Mouse (Mus musculus) cerebellum, postnatal 25 days (tissue): Measurements from ENCODE around the gene Eya2.

Source experiments
- DNase-seq, 2 experiments: peaks; one replicate each; pipeline ENCODE4 v3.0.0; 2021; ENCODE audit warnings: mixed read lengths in 2 of 2

Eya2 gene

DNA sequence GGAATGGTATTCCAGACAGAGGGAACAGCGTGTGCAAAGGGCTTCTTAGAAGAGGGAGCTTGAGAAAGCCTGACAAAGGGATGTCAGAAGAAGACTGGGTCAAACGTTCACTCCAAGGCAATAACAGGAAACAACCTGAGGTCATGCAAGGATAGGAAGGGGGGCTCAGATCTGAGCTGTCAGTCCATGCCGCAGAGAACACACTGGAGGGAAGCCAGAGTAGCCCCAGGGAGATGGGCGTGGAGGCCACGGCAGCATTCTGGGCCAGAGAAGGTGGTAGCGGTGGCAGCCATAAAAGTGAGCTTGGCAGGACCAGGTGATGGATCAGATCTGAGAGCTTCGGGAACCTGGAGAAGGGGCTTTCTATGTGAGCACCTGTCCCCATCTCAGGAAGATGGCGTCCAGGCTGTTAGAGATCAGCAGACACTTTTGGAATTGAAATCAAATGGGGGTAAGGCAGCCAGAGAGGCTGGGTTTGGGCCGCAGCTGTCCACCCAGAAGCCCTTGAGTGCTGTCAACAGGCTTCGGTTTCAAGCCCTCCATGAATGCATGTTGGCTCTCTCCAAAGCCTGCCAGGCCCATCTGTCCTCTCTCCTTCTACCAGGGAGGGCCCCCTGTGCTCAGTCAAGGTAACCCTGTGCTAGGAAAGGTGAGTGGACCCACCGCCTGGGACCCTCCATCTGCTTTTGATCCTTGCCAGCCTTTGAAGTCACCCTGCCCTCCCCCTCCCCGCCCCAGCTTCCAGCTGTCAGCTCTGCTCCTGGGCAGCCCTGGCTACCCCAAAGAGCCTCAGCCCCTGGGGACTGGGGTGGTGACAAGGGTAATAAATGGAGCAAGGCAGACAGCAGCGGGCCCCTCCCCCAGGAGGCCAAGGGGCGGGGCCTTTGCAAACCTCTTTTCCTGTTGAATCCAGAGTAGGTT is 58.4 kb downstream of the Eya2 start:
- peak in 1 of 2 experiments; percentile 36 for DNase-seq

DNA sequence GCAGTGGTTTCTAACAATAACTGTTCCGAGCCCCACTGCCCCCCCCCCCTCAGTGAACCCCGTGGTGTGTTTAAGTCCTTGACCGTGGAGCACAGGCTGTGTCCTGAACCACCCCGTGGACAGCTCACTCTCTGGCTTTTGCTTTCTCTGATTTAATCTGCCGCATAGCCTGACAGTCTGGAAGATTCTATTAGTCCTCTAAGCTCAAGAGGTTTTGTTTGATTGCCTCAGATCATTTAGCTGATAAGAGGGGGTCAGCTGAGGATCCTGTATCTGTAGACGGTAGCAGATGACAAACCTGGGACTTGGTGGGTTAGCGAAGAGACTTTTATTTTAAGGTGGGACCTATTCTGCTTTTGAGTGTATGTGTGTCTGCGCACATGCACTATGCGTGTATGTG is 59.3 kb downstream of the Eya2 start:
- DNase-seq, result no peak

DNA sequence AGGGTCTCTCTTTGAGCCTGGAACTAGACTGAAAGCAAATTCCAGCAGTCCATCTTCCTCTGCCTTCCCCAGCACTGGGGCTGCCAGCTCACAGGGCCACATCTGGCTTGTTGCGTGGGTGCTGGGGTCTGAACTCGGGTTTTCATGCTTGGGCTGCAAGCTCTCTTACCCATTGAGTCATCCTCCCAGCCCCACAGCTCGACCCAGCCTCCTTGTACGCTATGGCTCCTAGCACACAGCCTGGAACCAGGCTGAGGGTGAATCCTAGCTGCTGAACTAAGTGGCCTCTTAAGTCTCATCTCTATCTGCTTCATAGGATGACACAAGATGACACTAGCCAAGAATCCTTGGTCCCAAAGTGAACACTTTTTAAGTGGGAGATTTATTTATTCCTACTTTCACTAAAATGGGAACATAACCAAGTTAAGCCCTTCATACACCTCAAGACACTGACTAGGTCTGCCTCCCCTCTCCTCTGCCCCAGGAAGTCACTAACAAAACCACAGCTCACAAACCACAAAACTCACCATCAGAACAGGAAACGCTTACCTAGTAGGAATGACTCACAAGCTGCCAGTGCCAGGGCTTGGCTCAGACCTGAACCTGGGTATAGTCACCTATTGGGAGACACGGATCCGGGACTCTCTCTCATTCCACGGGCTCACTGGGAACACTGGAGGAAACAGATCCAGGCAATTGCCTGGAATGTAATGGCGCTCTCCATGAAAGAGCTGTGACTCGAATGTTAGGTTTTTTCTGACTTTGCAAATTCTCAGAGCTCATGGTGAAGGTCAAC is 60.1 kb downstream of the Eya2 start:
- peak; percentile 67 to 76 for DNase-seq

DNA sequence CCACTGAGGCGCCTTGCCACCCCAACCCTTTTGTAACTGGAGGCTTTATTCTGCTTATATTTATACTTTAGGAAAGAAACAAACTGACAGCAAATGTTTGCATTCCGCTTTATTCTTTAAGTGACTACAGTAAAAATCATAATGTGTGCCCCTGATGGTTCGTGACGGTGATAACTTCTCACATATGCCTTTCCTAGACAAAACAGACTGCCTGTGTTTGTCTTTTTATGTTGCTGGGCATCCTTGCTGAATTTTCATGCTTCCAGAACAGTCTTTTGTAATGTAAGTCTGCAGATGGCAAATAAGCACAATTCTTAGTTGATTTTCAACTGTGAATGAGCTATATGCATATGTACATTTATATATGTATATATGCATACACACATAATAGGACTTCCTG is 61.7 kb downstream of the Eya2 start:
- no peak for DNase-seq

DNA sequence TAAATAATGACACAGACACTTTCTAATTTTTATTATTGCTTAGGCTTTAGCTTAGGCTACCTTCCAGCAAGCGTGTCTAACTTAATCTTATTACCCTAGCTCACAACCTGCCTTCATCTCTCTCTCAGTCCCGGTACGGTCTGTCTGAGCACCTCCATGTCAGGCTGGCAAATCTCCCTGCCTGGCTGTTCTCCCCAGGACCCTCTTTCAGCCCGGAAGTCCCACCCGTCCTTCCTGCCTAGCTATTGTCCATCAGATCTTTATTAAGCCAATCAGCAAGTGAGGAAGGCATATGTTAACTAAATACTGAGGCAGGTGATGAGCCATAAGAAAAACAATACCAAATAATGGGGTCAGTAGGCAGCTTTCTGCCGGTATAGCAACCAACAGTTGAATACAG is 62.1 kb downstream of the Eya2 start:
- DNase-seq, result no peak

DNA sequence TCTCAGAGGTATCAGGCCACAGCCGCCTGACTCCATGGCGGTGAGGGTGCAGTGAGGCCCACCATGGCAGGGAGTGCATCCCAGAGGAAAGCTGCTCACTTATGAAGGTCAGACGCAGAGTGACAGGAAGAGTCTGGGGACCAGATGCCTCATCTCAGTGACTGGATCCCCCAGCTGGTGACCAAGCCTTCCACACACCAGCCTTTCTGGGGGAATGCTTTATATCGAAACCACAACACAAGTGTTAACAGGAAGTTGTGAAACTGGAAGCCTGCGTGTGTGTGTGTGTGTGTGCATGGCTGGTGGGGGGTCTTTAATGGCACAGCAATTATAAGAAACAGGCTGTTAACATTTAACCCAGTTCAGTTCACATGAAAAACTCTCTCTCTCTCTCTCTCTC is 64.7 kb downstream of the Eya2 start:
- DNase-seq, result no peak

DNA sequence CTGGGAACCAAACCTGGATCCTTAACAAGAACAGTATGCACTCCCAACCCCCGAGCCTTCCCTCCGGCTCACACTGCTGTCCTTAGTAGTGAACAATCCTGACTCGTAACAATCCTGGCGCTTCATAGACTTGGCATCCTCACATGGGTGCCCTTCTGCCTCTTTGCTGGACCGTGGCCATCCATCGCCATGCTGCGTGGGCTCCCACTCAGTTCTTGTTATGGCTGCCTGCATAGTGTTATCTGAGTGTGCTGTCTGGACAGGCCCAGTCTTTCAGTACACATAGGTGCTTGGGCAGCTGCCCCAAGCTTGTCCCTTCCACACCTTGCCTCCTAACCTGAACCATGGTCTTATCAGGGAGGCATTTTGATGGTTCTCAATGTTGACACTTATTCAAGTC is 68.4 kb downstream of the Eya2 start:
- DNase-seq, result peak; percentile 23 to 35

DNA sequence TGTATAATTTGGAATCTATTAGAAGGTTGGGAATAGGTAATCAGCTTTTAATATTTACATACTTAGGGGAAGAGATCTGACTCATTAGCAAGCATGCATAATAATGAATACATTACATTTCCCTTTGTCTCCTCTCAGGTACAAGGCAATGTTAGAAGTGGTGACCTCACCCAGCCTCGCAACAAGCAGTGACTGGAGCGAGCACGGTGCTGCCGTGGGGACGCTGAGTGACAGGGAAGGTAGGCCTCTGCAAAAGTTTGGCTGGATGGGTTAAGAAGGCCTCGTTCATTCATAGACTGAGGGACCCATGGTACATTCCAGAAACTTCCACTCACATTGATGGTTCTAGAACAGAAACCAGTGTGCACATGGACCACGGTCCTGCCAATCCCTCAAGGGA is 69.8 kb downstream of the Eya2 start:
- no peak for DNase-seq

DNA sequence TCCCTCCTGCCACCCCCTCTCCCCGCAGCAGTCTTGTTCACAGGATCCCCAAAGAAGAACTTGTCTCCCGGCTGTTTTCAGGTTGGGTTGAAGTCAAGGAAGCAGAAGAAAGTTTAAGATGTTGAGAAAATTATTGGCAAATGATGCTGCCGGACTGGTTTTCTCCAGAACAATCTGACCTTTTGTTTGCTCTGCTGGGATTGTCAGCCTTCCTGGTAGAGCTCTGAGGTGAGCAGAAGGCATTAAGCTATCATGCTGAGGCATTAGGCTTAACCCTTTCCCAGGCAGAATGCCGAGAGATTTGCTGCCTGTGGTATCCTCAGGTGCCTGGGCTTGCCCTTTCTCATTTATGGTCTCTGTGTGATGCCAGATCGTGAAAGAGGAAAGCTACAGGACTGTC is 70.3 kb downstream of the Eya2 start:
- peak; percentile 37 to 63 for DNase-seq

DNA sequence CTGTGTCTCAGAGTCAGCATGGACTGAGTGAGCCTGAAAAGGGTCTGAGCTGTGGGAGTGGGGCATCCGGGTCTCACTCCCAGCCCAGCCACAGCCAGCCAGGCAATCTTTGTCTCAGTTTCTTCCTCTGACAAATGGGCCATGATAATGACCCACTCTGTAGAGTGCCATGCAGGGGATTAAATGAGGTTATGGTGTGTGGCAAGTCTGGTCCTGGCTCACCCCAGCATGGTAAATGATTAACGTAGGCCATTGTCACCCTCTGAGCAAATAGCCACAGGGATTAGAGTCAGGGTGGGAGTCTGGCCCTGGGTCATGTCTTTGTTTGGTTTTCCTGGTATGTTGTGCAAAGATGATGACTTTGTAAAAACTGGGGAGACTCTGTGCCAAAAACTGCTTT is 72.3 kb downstream of the Eya2 start:
- DNase-seq, result no peak

DNA sequence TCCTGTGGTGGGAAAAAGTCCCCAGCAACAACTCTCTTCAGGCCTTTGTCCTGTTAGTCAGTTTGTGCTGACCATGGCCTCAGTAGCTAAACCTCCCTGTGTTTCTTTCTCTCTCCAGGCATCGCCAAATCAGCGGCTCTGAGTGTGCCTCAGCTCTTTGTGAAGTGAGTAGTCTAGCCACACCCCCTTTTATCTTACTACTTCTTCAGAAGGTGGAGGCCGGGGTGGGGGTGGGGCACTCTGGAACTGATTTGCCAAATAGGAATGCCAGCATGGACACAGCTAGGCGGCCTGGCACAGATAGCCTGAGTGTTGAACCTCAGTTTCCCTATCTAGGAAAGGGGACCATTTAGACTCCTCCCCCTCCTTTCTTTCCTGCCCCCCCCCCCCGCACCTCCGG is 87.9 kb downstream of the Eya2 start:
- no peak for DNase-seq

DNA sequence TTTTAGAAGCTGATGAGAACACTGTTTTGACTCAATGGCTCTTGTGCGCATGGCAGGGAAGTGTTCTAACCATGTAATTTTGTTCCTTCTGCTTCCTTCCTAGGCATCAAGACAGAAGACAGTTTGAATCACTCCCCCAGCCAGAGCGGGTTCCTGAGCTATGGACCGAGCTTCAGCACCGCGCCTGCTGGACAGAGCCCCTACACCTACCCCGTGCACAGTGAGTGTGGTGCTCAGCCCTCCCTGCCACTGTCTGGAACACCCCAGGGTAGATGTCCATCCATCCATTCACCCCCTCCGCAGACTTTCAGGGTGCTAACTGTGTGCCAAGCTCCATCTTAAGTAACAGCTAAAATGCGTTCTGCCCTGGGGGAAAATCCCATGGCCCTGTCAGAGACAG is 92.7 kb downstream of the Eya2 start:
- no peak for DNase-seq

DNA sequence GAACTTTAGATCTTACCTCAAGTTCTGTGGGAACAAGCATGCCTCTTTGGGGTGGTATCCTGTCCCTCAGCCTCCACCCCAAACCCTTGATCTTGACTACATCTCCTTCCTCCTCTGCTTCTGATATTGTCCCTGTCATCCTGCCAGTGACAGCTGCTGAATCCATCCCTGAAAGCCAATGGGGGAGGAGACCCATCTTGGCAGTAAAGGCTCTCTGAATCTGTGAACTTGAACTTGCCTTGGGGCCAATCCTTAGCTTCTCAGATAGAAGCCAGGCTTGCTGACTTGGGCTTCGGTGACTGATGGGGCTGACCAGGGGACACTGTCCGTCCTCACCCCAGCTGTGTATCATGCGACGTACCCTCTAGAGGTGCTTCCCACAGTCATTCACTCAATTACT is 94.1 kb downstream of the Eya2 start:
- no peak for DNase-seq

DNA sequence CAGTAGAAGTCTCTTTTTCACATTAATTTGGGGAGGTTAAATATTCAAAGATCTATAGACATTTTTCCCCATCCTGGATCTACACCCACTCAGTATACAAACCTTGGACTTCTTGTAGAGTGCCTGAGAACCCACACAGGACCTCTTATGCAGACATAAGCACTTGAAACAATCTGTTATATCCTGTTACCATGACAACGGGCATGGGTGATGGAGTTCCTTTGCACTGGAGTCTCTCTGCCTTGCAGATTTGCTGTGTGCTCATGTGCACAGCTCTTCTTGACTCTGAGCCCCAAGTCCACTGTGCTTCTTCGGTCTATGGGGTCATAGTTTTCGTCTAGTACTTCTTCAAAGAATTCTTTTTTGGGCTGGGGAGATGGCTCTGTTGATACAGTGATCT is 96.2 kb downstream of the Eya2 start:
- no peak for DNase-seq

DNA sequence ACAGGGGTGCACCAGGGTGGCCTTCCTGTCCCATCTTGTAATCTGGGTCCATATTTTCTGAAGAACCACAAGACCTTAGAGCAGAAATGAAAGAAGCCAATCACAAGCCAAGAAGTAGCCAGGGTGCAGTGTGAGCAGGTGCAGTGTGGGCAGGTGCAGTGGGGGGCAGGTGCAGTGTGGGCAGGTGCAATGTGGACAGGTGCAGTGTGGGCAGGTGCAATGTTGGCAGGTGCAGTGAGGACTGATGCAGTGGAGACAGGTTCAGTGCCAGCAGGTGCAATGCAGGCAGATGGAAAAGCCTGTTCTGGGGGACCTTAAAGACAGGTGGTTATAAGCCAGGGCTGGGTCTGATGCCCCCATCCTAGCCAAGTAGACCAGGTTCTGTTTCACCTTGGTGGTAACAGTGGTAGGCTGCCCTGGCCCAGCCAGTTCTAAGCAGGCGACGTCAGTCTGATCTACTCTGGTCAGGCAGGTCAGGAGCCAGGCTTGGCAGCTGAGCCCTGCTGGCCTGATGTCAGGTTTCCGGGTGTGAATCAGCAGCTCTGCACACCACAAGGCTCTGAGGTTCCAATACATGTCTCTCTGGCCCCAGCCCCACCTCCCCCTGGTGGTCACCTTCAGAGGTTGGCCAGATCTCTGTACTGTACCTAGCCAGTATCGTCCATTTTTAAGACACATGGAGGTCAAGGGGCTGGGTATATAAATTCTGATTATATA is 98.3 kb downstream of the Eya2 start:
- peak; percentile 72 to 78 for DNase-seq

DNA sequence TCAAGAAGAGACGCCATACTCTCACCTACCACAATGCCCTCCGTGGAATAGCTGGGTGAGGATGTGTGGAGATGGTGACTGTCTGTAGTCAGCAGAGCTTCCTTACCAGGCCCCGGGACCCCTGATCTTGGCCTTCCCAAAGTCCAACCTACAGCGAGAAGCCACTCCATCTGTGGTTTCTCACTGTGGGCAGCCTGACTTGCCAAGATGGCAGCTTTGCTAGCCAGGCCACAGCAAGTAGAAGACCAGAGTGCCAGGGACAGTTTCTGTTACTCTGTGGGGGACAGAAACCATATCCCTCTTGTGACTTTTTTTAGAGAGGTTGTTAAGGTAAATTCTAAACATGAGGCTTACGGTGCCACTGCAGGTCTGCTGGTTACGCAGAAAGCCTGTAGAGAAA is 99.9 kb downstream of the Eya2 start:
- peak in 1 of 2 experiments; percentile 18 for DNase-seq

DNA sequence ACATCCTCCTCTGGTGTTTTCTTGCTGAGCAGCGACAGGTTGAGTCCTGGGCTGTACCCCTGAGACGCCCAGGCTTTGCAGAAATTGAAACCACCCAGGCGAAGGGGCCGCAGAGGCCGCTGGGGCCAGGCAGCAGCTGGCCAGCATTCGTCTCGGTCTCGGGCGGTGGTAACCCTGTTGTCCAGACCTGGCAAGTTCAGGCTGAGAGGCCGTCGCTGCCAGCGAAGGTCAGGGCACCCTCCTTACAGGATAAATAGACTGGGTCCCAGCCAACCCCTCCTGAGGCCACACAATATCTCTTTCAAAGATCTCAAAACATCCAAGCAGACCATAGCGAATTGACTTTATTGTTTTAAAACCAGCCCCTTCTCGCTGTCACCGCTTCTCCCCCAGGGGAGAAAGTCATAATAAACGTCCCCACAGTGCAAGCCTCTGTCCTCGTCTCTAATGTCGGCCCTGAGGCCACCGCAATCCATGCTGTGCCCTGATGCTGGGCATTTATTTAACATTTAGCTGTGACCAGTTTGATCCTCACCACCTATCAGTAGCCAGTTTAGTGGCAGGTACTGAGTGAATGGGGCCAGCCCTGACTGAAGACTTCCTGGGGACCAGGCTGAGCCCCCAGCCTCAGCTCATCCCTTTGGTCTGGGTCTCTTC is 105.5 kb downstream of the Eya2 start:
- DNase-seq, result no peak

DNA sequence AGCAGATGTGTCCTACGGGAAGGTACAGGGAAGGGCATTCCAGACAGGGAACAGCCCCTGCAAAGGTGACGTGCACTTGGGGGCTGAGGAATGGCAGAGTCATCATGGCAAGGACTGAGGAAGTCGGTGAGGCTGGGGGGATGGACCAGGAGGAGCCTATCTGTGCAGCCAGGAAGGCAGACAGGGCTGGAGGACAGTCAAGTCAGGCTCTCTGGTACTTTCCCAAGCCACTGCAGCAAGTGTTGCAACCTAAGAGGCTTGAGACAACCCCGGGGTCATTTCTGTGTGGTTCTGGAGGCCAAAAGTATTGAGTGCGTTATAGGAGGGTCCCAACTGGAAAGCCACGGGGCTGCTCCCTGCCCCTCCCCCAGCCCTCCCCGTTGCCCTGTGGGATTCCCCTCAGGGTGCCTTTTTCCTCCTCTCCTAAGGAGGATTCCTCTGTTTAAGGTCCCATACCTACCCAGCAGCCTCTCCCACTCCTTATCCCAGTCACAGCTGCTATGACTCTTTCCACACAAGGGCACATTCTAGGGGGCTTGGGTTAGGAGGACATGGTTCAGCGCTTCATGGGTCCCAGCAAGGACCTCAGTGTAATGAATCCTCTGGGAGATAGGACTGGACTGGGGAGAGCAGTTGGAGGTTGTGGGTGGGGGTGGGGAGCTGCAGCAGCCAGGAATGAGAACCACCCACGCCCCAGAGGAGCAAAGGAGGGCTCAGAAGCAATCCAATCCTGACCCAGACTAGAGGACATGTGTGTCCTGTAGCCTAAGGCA is 108.4 kb downstream of the Eya2 start:
- no peak for DNase-seq

DNA sequence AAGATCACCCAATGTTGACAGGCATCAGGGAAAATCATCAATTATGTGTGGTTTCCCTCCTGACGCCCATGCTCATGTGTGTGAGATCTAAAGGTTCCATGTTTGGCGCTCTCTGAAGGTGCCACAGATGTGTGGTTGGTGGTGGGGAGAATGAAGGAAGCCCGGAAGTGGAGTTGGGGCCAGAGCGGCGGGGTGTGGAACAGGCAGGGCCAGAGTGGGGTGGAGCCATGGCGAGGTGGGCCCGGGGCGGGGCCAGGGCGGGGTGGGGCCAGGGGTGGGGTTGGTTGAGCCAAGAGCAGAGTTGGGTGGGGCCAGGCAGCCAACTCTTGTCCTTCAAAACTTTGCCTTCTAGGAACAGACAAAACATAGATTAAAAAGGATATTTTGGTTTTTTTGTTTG is 113.4 kb downstream of the Eya2 start:
- DNase-seq, result no peak

DNA sequence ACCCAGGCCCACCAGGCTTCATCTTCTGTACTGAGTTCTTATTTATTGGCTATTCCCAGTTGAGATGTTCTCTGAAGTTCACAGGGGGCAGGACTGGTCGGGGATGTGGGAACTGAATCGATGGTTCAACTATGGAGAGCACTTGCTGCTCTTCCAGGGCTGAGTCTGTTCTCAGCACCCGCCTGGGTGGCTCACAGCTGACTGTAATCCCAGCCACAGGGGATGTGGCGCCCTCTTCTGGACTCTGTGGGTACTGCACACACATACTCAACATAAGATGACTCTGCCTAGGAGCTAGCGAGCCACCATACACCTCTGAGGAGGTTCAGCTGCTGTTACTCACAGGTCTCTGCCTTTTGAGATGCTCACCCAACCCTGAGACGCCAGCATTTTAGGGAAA is 121.9 kb downstream of the Eya2 start:
- DNase-seq, result peak in 1 of 2 experiments; percentile 22

DNA sequence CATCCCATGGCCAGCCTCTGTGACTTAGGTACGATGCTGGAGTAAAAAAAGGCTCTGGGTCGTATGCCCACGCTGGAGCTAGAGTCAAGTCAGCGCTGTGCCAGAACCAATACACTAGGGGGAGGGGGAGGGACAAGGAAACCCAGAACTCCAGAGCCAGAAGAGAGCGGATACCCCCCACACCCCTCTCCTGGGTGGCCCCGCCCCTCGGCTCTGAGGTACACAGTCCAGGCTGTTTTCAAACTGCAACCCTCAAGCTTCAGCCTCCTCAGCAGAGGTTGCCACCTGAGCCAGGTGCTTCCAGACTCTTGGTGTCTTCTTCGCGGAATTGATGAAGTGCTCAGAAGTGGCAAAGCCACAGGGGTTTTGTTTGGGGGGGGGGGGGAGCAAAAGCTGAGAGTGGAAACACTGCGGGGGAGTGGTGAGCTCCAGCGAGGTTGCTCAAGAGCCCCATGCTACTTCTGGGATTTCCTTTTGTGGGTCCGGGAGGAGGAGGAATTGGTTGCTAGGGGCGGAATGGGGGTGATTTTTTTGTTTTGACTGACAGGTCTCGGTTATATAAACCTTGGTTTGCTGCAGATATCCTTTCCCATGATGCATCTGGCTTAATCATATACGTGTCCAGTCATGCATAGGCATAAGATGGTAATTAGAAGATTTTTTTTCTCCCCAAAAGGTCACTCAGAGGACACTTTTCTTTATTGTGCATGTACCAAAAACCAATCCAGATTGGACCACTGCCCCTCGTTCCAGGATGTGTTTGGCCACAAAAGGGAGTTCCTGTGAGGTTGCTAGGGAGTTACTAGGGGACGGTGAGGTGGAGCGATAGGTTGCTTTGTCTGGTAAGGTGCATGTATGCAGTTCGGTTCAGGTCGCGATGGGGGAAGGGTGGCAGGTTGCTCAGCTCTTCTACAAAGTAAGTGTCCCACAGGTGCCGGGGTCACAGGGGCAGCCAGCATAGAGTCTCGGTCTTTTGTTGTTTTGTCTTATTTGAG is 122.6 kb downstream of the Eya2 start:
- peak in 1 of 2 experiments; percentile 25 for DNase-seq
